Mouse (Mus musculus) cerebellum, postnatal 25 days (tissue): ENCODE measurements at regions not wholly inside any gene's neighbourhood (a gene's known extent, or its start where the extent isn't known, plus 50 kb on each side); places are given as distances from the start of the nearest gene placed in this dataset.

Source experiments
- DNase-seq, 2 experiments: peaks; one replicate each; pipeline ENCODE4 v3.0.0; 2021; ENCODE audit warnings: mixed read lengths in 2 of 2

GRCm38 (mm10) chr10:122515698-122516097 lies 67.4 kb downstream of the Avpr1a start:
- DNase-seq: no peak

- DNase-seq: no peak
Measured at GRCm38 (mm10) chr10:122519274-122519790, 71.0 kb downstream of the Avpr1a start.

GRCm38 (mm10) chr10:122519981-122520380 lies 71.7 kb downstream of the Avpr1a start:
- no peak for DNase-seq

GRCm38 (mm10) chr10:122522631-122523030 lies 74.3 kb downstream of the Avpr1a start:
- no peak for DNase-seq

- DNase-seq: no peak
Measured at GRCm38 (mm10) chr10:122525360-122525759, 77.1 kb downstream of the Avpr1a start.

GRCm38 (mm10) chr10:122525807-122526206 lies 77.5 kb downstream of the Avpr1a start:
- no peak for DNase-seq

GRCm38 (mm10) chr10:122528222-122528621 lies 79.9 kb downstream of the Avpr1a start:
- DNase-seq: peak in 1 of 2 experiments; percentile 6

- DNase-seq: peak in 1 of 2 experiments; percentile 41
Measured at GRCm38 (mm10) chr10:122528973-122529703, 80.8 kb downstream of the Avpr1a start.

GRCm38 (mm10) chr10:122534714-122535113 lies 86.4 kb downstream of the Avpr1a start:
- DNase-seq: no peak

- DNase-seq: no peak
Measured at GRCm38 (mm10) chr10:122535137-122535536, 86.8 kb downstream of the Avpr1a start.

- no peak for DNase-seq
Measured at GRCm38 (mm10) chr10:122539655-122540054, 91.4 kb downstream of the Avpr1a start.

GRCm38 (mm10) chr10:122542573-122542972 lies 94.3 kb downstream of the Avpr1a start:
- DNase-seq: no peak

- peak; percentile 27 to 79 for DNase-seq
Measured at GRCm38 (mm10) chr10:122544096-122544720, 95.9 kb downstream of the Avpr1a start.

- DNase-seq: no peak
Measured at GRCm38 (mm10) chr10:122545029-122545428, 96.7 kb downstream of the Avpr1a start.

- DNase-seq: no peak
Measured at GRCm38 (mm10) chr10:122551586-122551985, 103.3 kb downstream of the Avpr1a start.

- DNase-seq: peak; percentile 56 to 76
Measured at GRCm38 (mm10) chr10:122553124-122553822, 105.0 kb downstream of the Avpr1a start.

- no peak for DNase-seq
Measured at GRCm38 (mm10) chr10:122553851-122554250, 105.6 kb downstream of the Avpr1a start.

GRCm38 (mm10) chr10:122558660-122559059 lies 110.4 kb downstream of the Avpr1a start:
- no peak for DNase-seq

- no peak for DNase-seq
Measured at GRCm38 (mm10) chr10:122560001-122560695, 111.8 kb downstream of the Avpr1a start.

GRCm38 (mm10) chr10:122561924-122562323 lies 113.6 kb downstream of the Avpr1a start:
- DNase-seq: no peak

- no peak for DNase-seq
Measured at GRCm38 (mm10) chr10:122562542-122562941, 114.2 kb downstream of the Avpr1a start.

- DNase-seq: no peak
Measured at GRCm38 (mm10) chr10:122563973-122564372, 114.6 kb upstream of the Ppm1h start.

GRCm38 (mm10) chr10:122564473-122564872 lies 114.1 kb upstream of the Ppm1h start:
- no peak for DNase-seq
